Mouse (Mus musculus) left cerebral cortex, adult 8-10 months (tissue): ENCODE data around the gene Srebf2. TPM values are rescaled to one million over a fixed set of nuclear protein-coding genes. Genes with fewer than 3 reads are reported as not detected.

ENCODE experiments used
- DNase-seq, 2 experiments: peaks; one replicate each; pipeline ENCODE4 v3.0.0; 2022; ENCODE audit warnings: low spot score in 2 of 2
- total RNA-seq, 4 experiments: library from RNA; stranded (reverse); gene quantifications; 2 replicates each; pipeline ENCODE4 v1.2.4; 2022

Gene Srebf2
- total RNA-seq, 4 experiments from 2014 or later, result 204 to 229 (median 207) TPM

GRCm38 (mm10) chr15:82206365-82207104, 59.6 kb downstream of the Srebf2 start:
- peak in 1 of 2 experiments; percentile 65 for DNase-seq

GRCm38 (mm10) chr15:82207105-82207459, 60.1 kb downstream of the Srebf2 start:
- no peak for DNase-seq

GRCm38 (mm10) chr15:82207504-82208219, 60.7 kb downstream of the Srebf2 start:
- no peak for DNase-seq

- no peak for DNase-seq
These were observed 61.3 kb downstream of the Srebf2 start for GRCm38 (mm10) chr15:82208307-82208706.

GRCm38 (mm10) chr15:82209295-82210050, 62.5 kb downstream of the Srebf2 start:
- no peak for DNase-seq

GRCm38 (mm10) chr15:82210801-82211200, 63.8 kb downstream of the Srebf2 start:
- no peak for DNase-seq

- no peak for DNase-seq
These were observed 64.3 kb downstream of the Srebf2 start for GRCm38 (mm10) chr15:82211281-82211680.

- no peak for DNase-seq
These were observed 65.2 kb downstream of the Srebf2 start for GRCm38 (mm10) chr15:82211911-82212751.

- no peak for DNase-seq
These were observed 65.7 kb downstream of the Srebf2 start, which contains the start of gene Shisa8 for GRCm38 (mm10) chr15:82212752-82213063. TSS of gene Shisa8 (minus strand) at chr15:82212815.

GRCm38 (mm10) chr15:82213222-82213621, 66.2 kb downstream of the Srebf2 start:
- no peak for DNase-seq

- no peak for DNase-seq
These were observed 68.5 kb downstream of the Srebf2 start for GRCm38 (mm10) chr15:82215332-82216046.

- no peak for DNase-seq
These were observed 69.3 kb downstream of the Srebf2 start for GRCm38 (mm10) chr15:82216142-82216827.

- no peak for DNase-seq
These were observed 70.1 kb downstream of the Srebf2 start for GRCm38 (mm10) chr15:82217039-82217438.

- DNase-seq, result no peak
These were observed 71.0 kb downstream of the Srebf2 start for GRCm38 (mm10) chr15:82217980-82218379.

- DNase-seq, result no peak
These were observed 72.0 kb downstream of the Srebf2 start for GRCm38 (mm10) chr15:82218778-82219666.

- no peak for DNase-seq
These were observed 73.2 kb downstream of the Srebf2 start for GRCm38 (mm10) chr15:82220003-82220675.

- DNase-seq, result no peak
These were observed 74.3 kb downstream of the Srebf2 start for GRCm38 (mm10) chr15:82221104-82221860.

GRCm38 (mm10) chr15:82223251-82223650, 76.3 kb downstream of the Srebf2 start:
- DNase-seq, result no peak
